Mouse (Mus musculus): Measurements from ENCODE around the gene Lrrc40.
"Not testable (repeated sequence)": the region's sequence is repeated elsewhere in the genome, so short reads cannot be mapped to it uniquely, and the experiment has no call there.

The Lrrc40 gene

DNA sequence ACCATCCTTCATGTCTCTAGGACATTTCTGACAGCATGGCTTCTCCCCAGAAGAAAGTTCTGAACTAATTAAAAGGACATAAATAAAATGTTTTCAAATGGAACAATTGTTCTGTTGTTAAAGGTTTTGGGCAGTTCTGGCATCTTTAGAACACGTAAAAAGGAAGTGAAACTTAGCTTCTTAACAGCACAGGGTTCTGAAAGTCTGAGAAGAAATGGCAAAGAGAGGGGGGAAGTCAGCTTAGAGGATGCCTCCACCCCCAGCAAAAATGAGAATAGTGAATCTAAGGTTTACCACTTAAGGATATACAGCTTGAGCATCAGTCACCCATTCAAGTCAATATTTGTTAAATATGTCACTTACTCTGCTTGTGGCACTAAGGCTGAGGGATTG, 40.9 kb downstream of the Lrrc40 start:
- ATAC-seq (ENCODE audit: insufficient number of reproducible peaks, low FRiP score, low TSS enrichment), result no peak

DNA sequence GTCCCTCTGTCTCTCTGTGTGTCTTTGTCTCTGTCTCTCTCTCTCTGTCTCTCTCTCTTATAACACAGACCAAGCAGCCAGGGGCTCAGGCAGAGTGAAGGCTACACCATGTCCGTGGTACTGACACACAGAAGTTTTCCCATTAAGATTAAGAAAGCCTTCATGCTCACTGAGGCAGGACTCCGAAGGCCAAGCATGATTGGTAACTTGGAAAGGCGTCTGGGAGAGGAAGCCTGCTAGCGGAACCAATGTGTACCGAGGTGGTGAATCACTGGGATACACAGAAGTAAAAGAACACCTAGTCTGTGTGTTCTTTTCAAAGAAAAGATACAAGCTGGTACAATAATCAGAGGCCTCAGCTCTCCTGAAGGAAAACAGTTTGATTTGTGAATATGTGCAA, 41.4 kb downstream of the Lrrc40 start:
- ATAC-seq (ENCODE audit: insufficient number of reproducible peaks, low FRiP score, low TSS enrichment), result no peak

- ATAC-seq (ENCODE audit: insufficient number of reproducible peaks, low FRiP score, low TSS enrichment), result no peak
Observed at GRCm38 (mm10) chr3:158091601-158092000, 55.1 kb downstream of the Lrrc40 start.

DNA sequence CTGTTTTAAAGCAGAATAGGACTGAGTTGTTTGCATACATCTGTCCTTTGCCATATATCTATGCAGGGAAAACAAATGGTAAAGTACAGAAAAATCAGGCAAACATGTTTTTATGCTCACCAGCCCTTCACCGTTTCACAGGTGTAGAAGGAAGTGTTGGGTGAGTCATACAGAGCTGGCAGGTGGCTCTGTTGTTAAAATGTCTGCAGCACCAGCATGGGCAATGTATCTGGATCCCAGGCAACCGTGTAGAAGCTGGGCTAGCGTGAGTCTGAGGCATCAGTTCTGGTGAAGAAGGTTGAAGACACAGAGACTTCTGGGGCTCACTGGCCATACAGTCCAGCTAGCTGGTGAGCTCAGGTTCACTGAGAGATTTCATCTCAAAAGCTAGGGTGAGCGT, 57.5 kb downstream of the Lrrc40 start:
- no peak for ATAC-seq (ENCODE audit: insufficient number of reproducible peaks, low FRiP score, low TSS enrichment)

DNA sequence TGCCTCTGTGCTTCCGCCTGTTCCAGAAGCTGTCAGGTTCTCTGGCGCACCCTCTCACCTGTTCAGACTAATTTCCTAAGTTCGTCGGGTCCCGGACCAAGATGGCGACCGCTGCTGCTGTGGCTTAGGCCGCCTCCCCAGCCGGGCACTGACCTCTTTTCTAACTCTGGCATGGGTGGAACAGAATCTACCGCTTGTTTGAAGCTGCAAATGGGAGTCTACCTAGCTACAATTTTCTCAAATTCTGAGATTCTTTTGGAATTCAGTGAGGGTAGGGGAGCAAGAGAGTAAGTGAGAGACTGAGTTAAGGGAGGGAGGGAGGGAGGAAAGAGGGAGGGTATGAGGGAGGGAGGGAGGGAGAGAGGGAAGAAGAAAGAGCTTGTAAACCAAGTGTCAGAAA, 65.6 kb downstream of the Lrrc40 start:
- not testable (repeated sequence) for ATAC-seq (ENCODE audit: insufficient number of reproducible peaks, low FRiP score, low TSS enrichment)

- ATAC-seq (ENCODE audit: insufficient number of reproducible peaks, low FRiP score, low TSS enrichment), result not testable (repeated sequence)
Observed at GRCm38 (mm10) chr3:158102530-158102929, 66.1 kb downstream of the Lrrc40 start.

GRCm38 (mm10) chr3:158103467-158103866, 67.0 kb downstream of the Lrrc40 start:
- ATAC-seq (ENCODE audit: insufficient number of reproducible peaks, low FRiP score, low TSS enrichment), result no peak

- no peak for ATAC-seq (ENCODE audit: insufficient number of reproducible peaks, low FRiP score, low TSS enrichment)
Observed at GRCm38 (mm10) chr3:158105260-158105659, 68.8 kb downstream of the Lrrc40 start.

Measured in cerebellum, adult (tissue).